Mouse (Mus musculus): ENCODE data around the gene Gm17428. TPM values are rescaled to one million over a fixed set of nuclear protein-coding genes. Genes with fewer than 3 reads are reported as not detected.
A peak's percentile ranks its signal among the peaks of the same experiment; 100 is the strongest.
"Not testable (repeated sequence)": the region's sequence is repeated elsewhere in the genome, so short reads cannot be mapped to it uniquely, and the experiment has no call there.

Gm17428 gene
- polyA plus RNA-seq, 1 experiment from 2014 or later, result not detected

DNA sequence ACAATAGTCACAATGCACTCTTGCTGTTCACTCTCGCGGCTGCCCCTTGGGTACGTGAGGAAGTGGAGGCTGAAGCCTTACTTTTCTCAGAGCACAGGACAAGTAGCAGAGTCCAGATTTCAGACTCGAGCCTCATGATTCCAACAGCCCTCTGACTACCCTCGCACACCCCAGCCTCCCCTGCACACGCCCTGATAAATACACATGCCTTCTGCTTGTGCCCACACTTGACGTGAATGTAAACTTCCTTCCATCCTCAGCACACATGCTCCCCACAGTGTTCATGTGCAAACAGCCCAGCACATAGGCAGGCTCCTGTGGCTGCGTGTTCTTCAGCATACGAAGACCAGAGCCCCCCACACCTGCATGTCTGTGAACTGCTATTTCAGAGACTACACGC lies 16.9 kb downstream of the Gm17428 start:
- Histone ChIP-seq H3K27ac (ENCODE audit: low read depth, low read length) (no peak overlapping the region), H3K36me3 (ENCODE audit: control insufficient read depth, insufficient read depth, low read length) (no peaks in the 10 kb centered on the region), H3K4me1 (ENCODE audit: control insufficient read depth, insufficient read depth, low read length) (peaks cover 14% of the 10 kb centered on the region), H3K4me3 (ENCODE audit: low read length) (no peak overlapping the region), H3K27me3 (ENCODE audit: control insufficient read depth, insufficient read depth, low read length) (no peaks in the 10 kb centered on the region), H3K9ac (ENCODE audit: low read depth, low read length) (no peak overlapping the region), H3K9me3 (ENCODE audit: control insufficient read depth, low read length) (no peaks in the 10 kb centered on the region), H3K4me2 (replicated peaks; ENCODE audit: low read depth, low read length) (no peak overlapping the region)
- 73% methylated on average over 10 of the region's 10 CpGs for WGBS
- ATAC-seq (ENCODE audit: low FRiP score, low TSS enrichment), result no peak

DNA sequence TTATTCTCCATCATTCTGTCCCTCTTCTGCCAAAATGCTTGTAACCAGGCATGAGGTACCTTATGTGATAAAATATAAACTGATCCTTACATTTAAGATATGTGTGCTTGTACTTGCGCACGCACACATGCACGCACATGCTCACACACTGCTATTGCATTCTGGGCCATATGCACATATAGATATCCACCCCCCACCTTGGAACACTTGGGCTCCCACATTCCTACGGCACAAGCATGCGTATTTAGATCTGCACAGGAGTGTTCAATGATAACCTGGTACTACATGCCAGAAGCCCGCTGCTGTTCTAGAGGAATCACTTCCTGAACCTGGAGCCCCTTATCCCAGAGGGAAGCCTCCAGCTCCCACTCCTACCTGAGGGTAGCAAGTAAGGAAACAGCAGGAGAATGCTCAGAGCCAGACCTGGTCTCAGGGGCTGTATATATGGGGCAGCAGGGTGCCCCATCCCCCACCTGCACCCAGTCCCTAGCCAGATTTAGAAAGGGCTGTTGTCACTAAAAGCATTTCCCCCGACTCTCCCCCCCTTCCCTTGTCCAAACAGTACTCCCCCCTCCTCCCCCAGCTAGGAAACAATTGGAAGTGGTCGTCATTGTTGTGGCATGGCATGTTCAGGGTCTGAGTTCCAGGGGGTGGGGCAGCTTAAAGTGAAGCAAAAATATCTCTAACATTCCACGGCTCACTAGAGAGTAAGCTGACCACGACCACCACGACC lies 17.6 kb downstream of the Gm17428 start, which contains the start of gene Myh7:
Myh7 (minus strand) TSS at position 491 of the 733 bp plus-strand sequence.
- Histone ChIP-seq H3K36me3 (ENCODE audit: control insufficient read depth, insufficient read depth, low read length) (no peaks in the 10 kb centered on the region), H3K4me3 (ENCODE audit: low read length) (no peak within 1 kb of the TSS), H3K4me2 (replicated peaks; ENCODE audit: low read depth, low read length) (no peak within 1 kb of the TSS), H3K27me3 (ENCODE audit: control insufficient read depth, insufficient read depth, low read length) (no peaks in the 10 kb centered on the region), H3K9me3 (ENCODE audit: control insufficient read depth, low read length) (no peaks in the 10 kb centered on the region), H3K27ac (ENCODE audit: low read depth, low read length) (no peak within 1 kb of the TSS), H3K9ac (ENCODE audit: low read depth, low read length) (no peak within 1 kb of the TSS; the same call in 1 of the 2 replicates), H3K4me1 (ENCODE audit: control insufficient read depth, insufficient read depth, low read length) (peaks cover 14% of the 10 kb centered on the region)
- ATAC-seq (ENCODE audit: low FRiP score, low TSS enrichment), result no peak
- WGBS, result 49% methylated on average over 11 of the region's 11 CpGs

DNA sequence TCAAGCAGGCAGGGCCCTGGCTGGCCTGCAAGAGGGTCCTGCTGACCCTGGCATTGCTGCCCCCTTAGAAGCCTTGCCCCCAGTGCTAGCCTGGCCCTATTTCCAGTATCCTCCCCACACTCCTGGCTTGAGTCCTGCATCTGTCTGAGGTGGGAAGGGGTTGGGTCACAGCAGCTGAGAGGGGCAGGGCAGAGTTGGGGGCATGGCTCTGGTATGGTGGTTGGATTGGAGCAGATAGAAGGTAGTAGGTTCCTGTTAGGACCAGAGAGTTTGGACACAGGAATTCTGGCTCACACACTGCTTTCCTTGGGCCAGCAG lies 18.1 kb downstream of the Gm17428 start:
- no peak overlapping the region for H3K4me3 ChIP-seq (ENCODE audit: low read length)
- H3K27ac ChIP-seq (ENCODE audit: low read depth, low read length), result no peak overlapping the region
- H3K9ac ChIP-seq (ENCODE audit: low read depth, low read length), result no peak overlapping the region; the same call in 1 of the 2 replicates
- no peaks in the 10 kb centered on the region for H3K36me3 ChIP-seq (ENCODE audit: control insufficient read depth, insufficient read depth, low read length)
- H3K4me1 ChIP-seq (ENCODE audit: control insufficient read depth, insufficient read depth, low read length), result peaks cover 14% of the 10 kb centered on the region
- no peaks in the 10 kb centered on the region for H3K27me3 ChIP-seq (ENCODE audit: control insufficient read depth, insufficient read depth, low read length)
- no peak for ATAC-seq (ENCODE audit: low FRiP score, low TSS enrichment)
- no peak overlapping the region for H3K4me2 ChIP-seq (replicated peaks; ENCODE audit: low read depth, low read length)
- H3K9me3 ChIP-seq (ENCODE audit: control insufficient read depth, low read length), result no peaks in the 10 kb centered on the region

DNA sequence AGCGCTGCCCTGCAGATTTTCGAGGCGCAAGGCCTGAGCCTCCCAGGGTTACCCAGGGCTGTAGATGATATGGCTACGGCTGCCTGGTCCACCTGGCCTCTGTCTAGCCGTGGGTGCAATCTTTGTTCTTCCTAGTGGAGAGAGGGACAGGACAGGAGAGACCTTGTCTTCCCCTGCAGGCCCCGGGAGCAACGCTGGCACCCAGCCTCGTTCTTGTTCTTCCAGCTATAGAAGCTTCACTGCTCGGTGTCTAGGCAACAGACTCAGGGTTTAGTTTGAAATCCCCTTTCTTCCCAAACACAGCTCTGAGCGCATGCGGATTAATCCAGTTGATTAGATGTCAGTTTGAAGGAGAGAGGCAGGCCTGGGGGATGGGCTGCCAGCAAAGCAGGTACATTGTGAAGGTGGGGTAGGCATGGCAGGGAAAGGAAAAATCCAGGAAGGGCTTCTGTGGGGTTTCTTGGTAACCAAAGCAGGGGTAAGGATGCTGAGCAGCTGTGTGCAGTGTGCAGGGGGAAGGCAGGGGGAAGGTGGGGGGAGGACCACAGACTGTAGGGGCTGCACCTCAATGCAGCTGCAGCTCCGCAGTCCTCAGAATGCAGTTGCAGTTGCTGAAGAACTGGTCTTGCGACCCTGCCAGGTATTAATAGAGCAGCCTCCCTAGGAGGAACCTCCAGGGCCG lies 18.9 kb downstream of the Gm17428 start:
- no peak overlapping the region for H3K27ac ChIP-seq (ENCODE audit: low read depth, low read length)
- no peak overlapping the region for H3K4me3 ChIP-seq (ENCODE audit: low read length)
- H3K9me3 ChIP-seq (ENCODE audit: control insufficient read depth, low read length), result no peaks in the 10 kb centered on the region
- no peaks in the 10 kb centered on the region for H3K36me3 ChIP-seq (ENCODE audit: control insufficient read depth, insufficient read depth, low read length)
- H3K9ac ChIP-seq (ENCODE audit: low read depth, low read length), result no peak overlapping the region
- ATAC-seq (ENCODE audit: low FRiP score, low TSS enrichment), result no peak
- no peaks in the 10 kb centered on the region for H3K27me3 ChIP-seq (ENCODE audit: control insufficient read depth, insufficient read depth, low read length)
- peaks cover 14% of the 10 kb centered on the region for H3K4me1 ChIP-seq (ENCODE audit: control insufficient read depth, insufficient read depth, low read length)
- WGBS, result 61% methylated on average over 14 of the region's 14 CpGs
- H3K4me2 ChIP-seq (replicated peaks; ENCODE audit: low read depth, low read length), result no peak overlapping the region

DNA sequence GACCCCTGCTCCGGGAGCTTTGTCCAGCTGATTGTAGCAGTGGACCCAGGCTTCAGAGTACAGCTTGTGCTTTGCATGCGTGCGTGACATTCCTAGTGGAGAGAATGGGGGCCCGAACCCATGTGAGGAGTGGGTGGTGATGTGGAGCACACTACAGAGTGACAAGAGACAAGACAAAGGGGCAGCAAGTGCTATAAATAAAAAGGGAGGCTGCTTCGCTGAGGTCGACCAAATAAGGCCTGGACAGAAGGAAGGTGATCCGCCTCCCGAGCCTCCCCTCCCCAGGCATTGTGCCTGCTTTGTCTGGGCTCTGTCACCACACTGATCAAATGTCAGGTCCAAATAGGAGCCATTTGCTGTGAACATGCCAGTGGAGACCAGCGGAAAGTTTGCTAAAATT lies 20.1 kb downstream of the Gm17428 start:
- Histone ChIP-seq H3K36me3 (ENCODE audit: control insufficient read depth, insufficient read depth, low read length) (no peaks in the 10 kb centered on the region), H3K9ac (ENCODE audit: low read depth, low read length) (no peak overlapping the region), H3K27me3 (ENCODE audit: control insufficient read depth, insufficient read depth, low read length) (no peaks in the 10 kb centered on the region), H3K27ac (ENCODE audit: low read depth, low read length) (peak overlapping the region; percentile 52), H3K9me3 (ENCODE audit: control insufficient read depth, low read length) (no peaks in the 10 kb centered on the region), H3K4me2 (replicated peaks; ENCODE audit: low read depth, low read length) (no peak overlapping the region), H3K4me1 (ENCODE audit: control insufficient read depth, insufficient read depth, low read length) (peaks cover 14% of the 10 kb centered on the region), H3K4me3 (ENCODE audit: low read length) (no peak overlapping the region)
- WGBS, result 38% methylated on average over 9 of the region's 9 CpGs
- peak; percentile 67 for ATAC-seq (ENCODE audit: low FRiP score, low TSS enrichment)

DNA sequence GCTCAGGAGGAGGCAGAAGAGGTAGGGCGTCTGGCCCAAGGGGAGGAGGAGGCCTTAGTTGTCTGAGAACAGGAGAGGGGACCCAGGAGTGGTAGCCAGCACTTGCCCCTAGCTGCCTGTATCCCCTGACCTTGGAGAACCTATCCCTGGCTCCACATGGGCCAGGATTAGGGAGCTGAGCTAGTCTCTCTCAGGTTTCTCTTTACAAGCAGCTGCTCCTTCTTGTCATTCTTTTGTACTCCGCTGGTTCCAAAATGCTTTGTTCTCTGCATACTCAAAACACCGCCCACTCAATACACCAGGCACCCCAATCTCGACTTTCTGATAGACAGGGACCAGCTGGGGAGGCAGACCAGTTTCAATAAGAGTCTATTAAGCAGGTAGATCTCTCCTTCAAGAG lies 20.6 kb downstream of the Gm17428 start:
- no peaks in the 10 kb centered on the region for H3K9me3 ChIP-seq (ENCODE audit: control insufficient read depth, low read length)
- peaks cover 14% of the 10 kb centered on the region for H3K4me1 ChIP-seq (ENCODE audit: control insufficient read depth, insufficient read depth, low read length)
- H3K4me2 ChIP-seq (replicated peaks; ENCODE audit: low read depth, low read length), result no peak overlapping the region
- H3K27ac ChIP-seq (ENCODE audit: low read depth, low read length), result peak overlapping the region; percentile 52
- no peaks in the 10 kb centered on the region for H3K27me3 ChIP-seq (ENCODE audit: control insufficient read depth, insufficient read depth, low read length)
- no peak overlapping the region for H3K9ac ChIP-seq (ENCODE audit: low read depth, low read length)
- no peaks in the 10 kb centered on the region for H3K36me3 ChIP-seq (ENCODE audit: control insufficient read depth, insufficient read depth, low read length)
- no peak overlapping the region for H3K4me3 ChIP-seq (ENCODE audit: low read length)
- ATAC-seq (ENCODE audit: low FRiP score, low TSS enrichment), result no peak
- 36% methylated on average over 4 of the region's 4 CpGs for WGBS

DNA sequence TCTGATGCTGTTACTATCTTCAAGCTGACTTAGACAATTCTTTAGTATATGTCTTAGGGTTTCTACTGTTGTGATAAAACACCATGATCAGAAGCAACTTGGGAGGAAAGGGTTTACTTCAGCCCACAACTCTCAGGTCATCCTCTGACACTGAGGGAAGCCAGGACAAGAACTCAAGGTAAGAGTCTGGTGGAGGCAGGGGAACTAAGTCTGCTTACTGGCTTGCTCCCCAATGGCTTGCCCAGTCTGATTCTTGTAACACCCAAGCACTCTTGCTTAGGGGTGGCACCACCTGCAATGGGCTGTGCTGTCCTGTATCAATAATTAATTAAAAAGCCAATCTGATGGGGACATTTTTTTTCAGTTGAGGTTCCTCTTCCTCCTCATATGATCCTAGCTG lies 21.9 kb downstream of the Gm17428 start:
- Histone ChIP-seq H3K4me1 (ENCODE audit: control insufficient read depth, insufficient read depth, low read length) (peaks cover 20% of the 10 kb centered on the region), H3K27me3 (ENCODE audit: control insufficient read depth, insufficient read depth, low read length) (no peaks in the 10 kb centered on the region), H3K4me3 (ENCODE audit: low read length) (no peak overlapping the region), H3K4me2 (replicated peaks; ENCODE audit: low read depth, low read length) (no peak overlapping the region), H3K36me3 (ENCODE audit: control insufficient read depth, insufficient read depth, low read length) (no peaks in the 10 kb centered on the region), H3K9me3 (ENCODE audit: control insufficient read depth, low read length) (no peaks in the 10 kb centered on the region), H3K9ac (ENCODE audit: low read depth, low read length) (no peak overlapping the region), H3K27ac (ENCODE audit: low read depth, low read length) (no peak overlapping the region)
- no peak for ATAC-seq (ENCODE audit: low FRiP score, low TSS enrichment)

DNA sequence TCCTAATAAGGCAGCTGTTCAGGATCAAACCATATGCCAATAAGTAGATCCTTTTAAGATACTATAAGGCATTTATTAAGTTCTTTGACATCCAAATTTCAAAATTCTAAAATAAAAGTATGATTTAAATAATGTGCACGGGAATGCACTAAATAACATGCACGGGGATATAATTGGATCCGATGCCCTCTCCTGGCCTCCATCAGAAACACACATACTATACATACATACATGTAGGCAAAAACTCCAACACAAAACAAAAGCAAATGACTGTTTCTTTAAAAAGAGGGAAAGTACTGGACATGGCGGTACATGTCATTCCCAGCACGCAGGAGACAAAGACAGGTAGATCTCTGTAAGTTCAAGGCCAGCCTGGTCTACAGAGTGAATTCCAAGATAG lies 23.1 kb downstream of the Gm17428 start:
- H3K27ac ChIP-seq (ENCODE audit: low read depth, low read length); ATAC-seq (ENCODE audit: low FRiP score, low TSS enrichment); H3K27me3 ChIP-seq (ENCODE audit: control insufficient read depth, insufficient read depth, low read length); H3K9ac ChIP-seq (ENCODE audit: low read depth, low read length); H3K4me2 ChIP-seq (replicated peaks; ENCODE audit: low read depth, low read length); H3K4me3 ChIP-seq (ENCODE audit: low read length); H3K9me3 ChIP-seq (ENCODE audit: control insufficient read depth, low read length); H3K36me3 ChIP-seq (ENCODE audit: control insufficient read depth, insufficient read depth, low read length): not testable (repeated sequence)
- 80% methylated on average over 5 of the region's 5 CpGs for WGBS
- H3K4me1 ChIP-seq (ENCODE audit: control insufficient read depth, insufficient read depth, low read length), result peaks cover 18% of the 10 kb centered on the region

DNA sequence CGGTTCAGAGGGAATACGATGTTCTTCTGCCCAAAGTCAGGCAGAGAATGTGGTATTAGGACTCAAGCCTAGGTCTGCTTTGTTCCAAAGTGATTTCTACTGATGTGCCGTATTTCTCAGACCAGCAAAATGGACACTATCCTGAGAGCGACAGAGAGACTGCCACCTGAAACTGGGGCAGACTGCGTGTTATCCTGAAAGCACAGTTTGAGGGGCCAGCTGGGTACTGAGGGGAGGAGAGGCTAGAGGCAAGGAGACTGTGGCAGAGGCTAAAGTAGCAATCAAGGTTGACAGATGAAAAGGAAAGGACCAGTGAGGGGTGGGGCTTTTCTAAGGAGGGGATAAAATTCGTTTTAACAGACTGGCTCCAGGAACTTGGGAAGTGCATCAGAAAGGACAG lies 24.1 kb downstream of the Gm17428 start:
- Histone ChIP-seq H3K27ac (ENCODE audit: low read depth, low read length) (no peak overlapping the region), H3K36me3 (ENCODE audit: control insufficient read depth, insufficient read depth, low read length) (no peaks in the 10 kb centered on the region), H3K9ac (ENCODE audit: low read depth, low read length) (no peak overlapping the region), H3K4me1 (ENCODE audit: control insufficient read depth, insufficient read depth, low read length) (peaks cover 11% of the 10 kb centered on the region; the same call in 1 of the 2 replicates), H3K27me3 (ENCODE audit: control insufficient read depth, insufficient read depth, low read length) (no peaks in the 10 kb centered on the region; the same call in 1 of the 2 replicates), H3K9me3 (ENCODE audit: control insufficient read depth, low read length) (no peaks in the 10 kb centered on the region), H3K4me2 (replicated peaks; ENCODE audit: low read depth, low read length) (no peak overlapping the region), H3K4me3 (ENCODE audit: low read length) (no peak overlapping the region)
- no peak for ATAC-seq (ENCODE audit: low FRiP score, low TSS enrichment)
- WGBS, result 81% methylated on average over 6 of the region's 6 CpGs

All from kidney, embryonic 14.5 days (tissue).